Mouse (Mus musculus) forebrain, embryonic 14.5 days (tissue): ENCODE data around the gene Ppp1r1c. TPM values are rescaled to one million over a fixed set of nuclear protein-coding genes. Genes with fewer than 3 reads are reported as not detected.

Source experiments
- ATAC-seq: fragments of 200-750 bp; cut with Nextera tagmentation; 2 replicates; pipeline ENCODE4 v1.8.0; 2017; ENCODE audit warnings: mild to moderate bottlenecking, moderate library complexity
- DNase-seq: peaks from one replicate; pipeline ENCODE4 v3.0.0-alpha.2; 2015; ENCODE audit warnings: low spot score
- H3K27ac ChIP-seq: fragments of 300-500 bp; sonication (generic); 2 replicates; pipeline ENCODE4 v1.5.1; 2014; ENCODE audit warnings: low read depth, mild to moderate bottlenecking, control low read depth, low read length, moderate library complexity
- H3K27me3 ChIP-seq: fragments of 300-500 bp; sonication (generic); replicated peaks from 2 replicates; pipeline ENCODE4 v1.6.1; 2014; ENCODE audit warnings: low read length, control low read depth, mixed read lengths; ENCODE audit not compliant: control insufficient read depth, insufficient read depth
- H3K36me3 ChIP-seq: fragments of 300-500 bp; sonication (generic); 2 replicates; pipeline ENCODE4 v1.6.1; 2014; ENCODE audit warnings: low read length, control low read depth; ENCODE audit not compliant: control insufficient read depth, insufficient read depth
- H3K4me1 ChIP-seq: fragments of 300-500 bp; sonication (generic); 2 replicates; pipeline ENCODE4 v1.6.1; 2014; ENCODE audit warnings: antibody characterized with exemption, low read length, control low read depth; ENCODE audit not compliant: control insufficient read depth, insufficient read depth
- H3K4me2 ChIP-seq: fragments of 300-500 bp; sonication (generic); 2 replicates; pipeline ENCODE4 v1.6.1; 2014; ENCODE audit warnings: mild to moderate bottlenecking, control low read depth, low read length
- H3K4me3 ChIP-seq: fragments of 300-500 bp; sonication (generic); 2 replicates; pipeline ENCODE4 v1.5.1; 2014; ENCODE audit warnings: low read depth, low read length, control low read depth
- H3K9ac ChIP-seq: fragments of 300-500 bp; sonication (generic); 2 replicates; pipeline ENCODE4 v1.6.1; 2014; ENCODE audit warnings: mild to moderate bottlenecking, low read length, control low read depth, moderate library complexity
- H3K9me3 ChIP-seq: fragments of 300-500 bp; sonication (generic); replicated peaks from 2 replicates; pipeline ENCODE4 v1.6.1; 2016; ENCODE audit warnings: low read length, control low read depth, mixed read lengths; ENCODE audit not compliant: control insufficient read depth
- WGBS: fragments of 180-500 bp; shearing (Covaris S2); extraction: QIAGEN DNeasy Blood & Tissue Kit; methylation state at CpG from one replicate; pipeline ENCODE4 v1.1.7; 2014; 5-methylcytosine and 5-hydroxymethylcytosine counted together
- polyA plus RNA-seq: library from polyadenylated mRNA; unstranded; fragments of >200 nt; fragmentation: Nextera tagmentation; extraction: Ambion mirVana; gene quantifications from 2 replicates; pipeline ENCODE4 v1.2.1, GENCODE M21; 2014

Gene Ppp1r1c
- polyA plus RNA-seq, 1 experiment from 2014 or later = 0.25 TPM

DNA sequence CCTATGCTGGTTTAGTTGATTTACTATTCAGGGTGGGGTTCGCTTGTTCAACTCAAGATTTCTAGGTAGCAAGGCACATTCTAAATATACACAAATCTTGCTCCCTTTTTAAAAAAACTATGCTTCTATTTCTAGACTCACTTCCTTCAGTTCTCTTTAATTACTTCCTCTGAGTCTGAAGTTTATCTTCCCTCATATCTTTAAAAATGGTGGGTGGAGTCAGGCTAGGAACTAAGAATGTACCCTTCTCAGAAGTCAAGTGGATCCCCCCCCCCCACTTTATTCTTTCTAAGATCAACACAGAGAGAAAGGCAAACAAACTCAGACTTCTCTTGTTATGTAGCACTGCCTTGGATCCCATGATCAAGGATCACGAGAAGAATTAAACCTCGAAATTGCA, 57.5 kb downstream of the Ppp1r1c start:
- WGBS = 88% methylated on average over 3 of the region's 3 CpGs
- Histone ChIP-seq H3K27me3 (no peaks in the 10 kb centered on the region), H3K4me1 (no peaks in the 10 kb centered on the region), H3K9me3 (no peaks in the 10 kb centered on the region), H3K36me3 (no peaks in the 10 kb centered on the region), H3K27ac (no peak overlapping the region), H3K9ac (no peak overlapping the region), H3K4me3 (no peak overlapping the region), H3K4me2 (no peak overlapping the region)
- ATAC-seq (no peak), DNase-seq (no peak)

- no peak overlapping the region for H3K4me2 ChIP-seq
- H3K36me3 ChIP-seq = no peaks in the 10 kb centered on the region
- WGBS = 88% methylated on average over 7 of the region's 7 CpGs
- no peak for ATAC-seq
- H3K9ac ChIP-seq = no peak overlapping the region
- H3K27ac ChIP-seq = no peak overlapping the region
- H3K4me3 ChIP-seq = no peak overlapping the region
- DNase-seq = no peak
- no peaks in the 10 kb centered on the region for H3K4me1 ChIP-seq
- no peaks in the 10 kb centered on the region for H3K9me3 ChIP-seq
- H3K27me3 ChIP-seq = no peaks in the 10 kb centered on the region
Observed at GRCm38 (mm10) chr2:79765723-79766122, 58.1 kb downstream of the Ppp1r1c start.

- Histone ChIP-seq H3K27ac (no peak overlapping the region), H3K4me1 (0 out of 2 replicates have a peak, but pooled peaks cover 2% of the 10 kb centered on the region), H3K9ac (no peak overlapping the region), H3K9me3 (no peaks in the 10 kb centered on the region), H3K4me2 (no peak overlapping the region), H3K27me3 (no peaks in the 10 kb centered on the region), H3K4me3 (no peak overlapping the region), H3K36me3 (no peaks in the 10 kb centered on the region)
- ATAC-seq (no peak), DNase-seq (no peak)
- WGBS = 88% methylated on average over 2 of the region's 2 CpGs
Observed at GRCm38 (mm10) chr2:79768625-79769024, 61.0 kb downstream of the Ppp1r1c start.

DNA sequence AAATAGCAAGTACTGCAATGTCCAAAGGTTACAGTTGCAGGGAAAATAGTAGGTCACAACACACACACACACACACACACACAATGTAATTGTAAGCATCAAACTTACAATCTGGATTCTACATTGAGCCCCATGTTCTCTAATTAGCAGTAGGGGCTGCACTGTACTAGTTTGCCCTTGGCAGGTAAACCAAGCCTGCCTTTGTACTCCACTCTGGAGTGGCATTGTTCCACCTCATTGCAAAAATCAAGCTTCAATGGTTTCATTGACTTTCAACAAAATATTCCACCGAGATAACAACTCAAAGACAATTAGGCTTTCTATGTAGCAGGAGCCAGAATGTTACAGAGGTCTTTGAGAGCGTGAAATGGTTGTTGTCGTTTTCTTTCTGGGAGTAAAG, 62.7 kb downstream of the Ppp1r1c start:
- peak; percentile 58 for DNase-seq
- ATAC-seq = peak; percentile 80
- no peaks in the 10 kb centered on the region for H3K27me3 ChIP-seq
- H3K9me3 ChIP-seq = no peaks in the 10 kb centered on the region
- H3K4me1 ChIP-seq = 0 out of 2 replicates have a peak, but pooled peaks cover 2% of the 10 kb centered on the region
- H3K27ac ChIP-seq = no peak overlapping the region
- WGBS = 0% methylated on average over 3 of the region's 3 CpGs
- no peak overlapping the region for H3K9ac ChIP-seq
- H3K4me2 ChIP-seq = no peak overlapping the region
- no peaks in the 10 kb centered on the region for H3K36me3 ChIP-seq
- no peak overlapping the region for H3K4me3 ChIP-seq

DNA sequence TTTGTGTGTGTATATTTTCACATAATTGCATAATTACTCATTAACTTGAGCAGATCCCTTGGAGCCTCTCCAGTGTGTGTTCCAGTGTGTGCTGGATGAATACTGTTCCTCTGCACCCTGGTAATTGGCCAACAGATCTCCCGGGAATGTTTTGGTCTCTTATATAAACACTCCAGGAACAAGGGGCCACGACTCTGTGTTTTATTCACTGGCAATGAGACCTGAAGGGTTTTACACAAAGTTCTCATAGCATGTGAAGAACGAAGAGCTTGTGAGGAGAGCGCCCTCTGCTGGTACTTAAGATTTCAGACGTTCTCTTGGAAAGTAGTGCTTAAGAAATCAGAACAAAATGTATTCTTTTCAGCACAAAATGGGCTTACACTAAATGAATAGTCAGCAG, 66.8 kb downstream of the Ppp1r1c start:
- Histone ChIP-seq H3K36me3 (no peaks in the 10 kb centered on the region), H3K9me3 (no peaks in the 10 kb centered on the region), H3K4me2 (no peak overlapping the region), H3K9ac (no peak overlapping the region), H3K4me1 (0 out of 2 replicates have a peak, but pooled peaks cover 2% of the 10 kb centered on the region), H3K27ac (no peak overlapping the region), H3K4me3 (no peak overlapping the region), H3K27me3 (no peaks in the 10 kb centered on the region)
- ATAC-seq (peak; percentile 69), DNase-seq (peak; percentile 94)
- WGBS = 2% methylated on average over 5 of the region's 5 CpGs

GRCm38 (mm10) chr2:79777801-79778200, 70.2 kb downstream of the Ppp1r1c start:
- H3K4me2 ChIP-seq = no peak overlapping the region
- ATAC-seq = no peak
- H3K9ac ChIP-seq = no peak overlapping the region
- no peak overlapping the region for H3K4me3 ChIP-seq
- H3K27me3 ChIP-seq = no peaks in the 10 kb centered on the region
- H3K4me1 ChIP-seq = no peaks in the 10 kb centered on the region
- DNase-seq = no peak
- no peak overlapping the region for H3K27ac ChIP-seq
- no peaks in the 10 kb centered on the region for H3K9me3 ChIP-seq
- 73% methylated on average over 2 of the region's 2 CpGs for WGBS
- H3K36me3 ChIP-seq = no peaks in the 10 kb centered on the region

- H3K9ac ChIP-seq = no peak overlapping the region
- peak; percentile 10 for DNase-seq
- no peak overlapping the region for H3K4me3 ChIP-seq
- H3K9me3 ChIP-seq = no peaks in the 10 kb centered on the region
- H3K27ac ChIP-seq = no peak overlapping the region
- H3K27me3 ChIP-seq = no peaks in the 10 kb centered on the region
- H3K4me2 ChIP-seq = no peak overlapping the region
- no peak for ATAC-seq
- no peaks in the 10 kb centered on the region for H3K36me3 ChIP-seq
- no peaks in the 10 kb centered on the region for H3K4me1 ChIP-seq
- WGBS = 55% methylated on average over 7 of the region's 7 CpGs
Observed at GRCm38 (mm10) chr2:79780772-79781171, 73.2 kb downstream of the Ppp1r1c start.

DNA sequence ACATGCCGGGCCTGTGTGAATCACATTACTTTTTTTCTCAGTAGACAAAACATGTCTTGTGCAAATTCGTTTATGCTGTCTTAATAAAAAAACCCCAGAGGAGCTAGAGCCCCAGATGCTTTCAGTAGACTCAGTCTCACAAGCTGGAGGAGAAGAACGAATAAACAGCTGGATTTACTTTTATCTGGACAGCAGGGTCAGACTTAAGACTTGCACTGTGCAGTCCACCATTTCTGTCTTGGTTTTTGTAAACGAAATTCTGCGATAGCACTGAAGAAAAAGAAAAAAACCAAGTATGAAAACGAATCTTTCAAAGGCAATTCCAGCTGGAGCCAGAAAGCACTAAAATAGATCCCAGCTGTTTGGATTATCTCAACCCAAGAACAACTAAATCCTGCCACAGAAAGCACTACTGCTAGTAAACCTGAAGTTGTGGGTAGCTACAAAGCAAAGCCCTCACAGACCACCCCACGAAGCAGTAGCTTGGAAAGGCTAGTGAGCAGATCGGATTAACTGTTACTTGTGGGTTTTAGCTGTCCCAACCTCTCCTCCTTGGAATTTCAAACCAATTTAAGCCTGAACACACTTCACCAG, 78.1 kb downstream of the Ppp1r1c start:
- Histone ChIP-seq H3K9me3 (no peaks in the 10 kb centered on the region), H3K27me3 (no peaks in the 10 kb centered on the region), H3K4me2 (no peak overlapping the region), H3K36me3 (no peaks in the 10 kb centered on the region), H3K27ac (no peak overlapping the region), H3K4me3 (no peak overlapping the region), H3K4me1 (no peaks in the 10 kb centered on the region), H3K9ac (no peak overlapping the region)
- ATAC-seq (no peak), DNase-seq (no peak)
- 69% methylated on average over 8 of the region's 8 CpGs for WGBS

DNA sequence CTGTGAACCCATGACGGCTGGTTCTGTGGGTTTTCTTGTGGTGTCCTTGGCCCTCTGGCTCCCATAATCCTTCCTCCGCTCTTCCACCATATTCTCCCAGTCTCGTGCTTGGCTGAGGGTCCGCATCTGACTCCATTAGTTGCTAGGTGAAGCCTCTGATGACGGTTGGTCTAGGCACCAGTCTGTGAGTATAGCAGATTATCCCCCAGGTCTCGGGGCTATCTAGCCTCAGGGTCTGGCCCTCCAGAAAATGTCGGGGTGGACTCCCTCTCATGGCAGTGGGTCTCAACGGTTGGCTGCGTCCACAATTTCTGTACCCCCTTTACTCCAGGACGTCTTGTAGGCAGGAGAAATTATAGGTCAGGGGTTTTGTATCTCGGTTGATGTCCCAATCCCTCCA, 78.9 kb downstream of the Ppp1r1c start:
- H3K4me3 ChIP-seq = no peak overlapping the region
- no peak overlapping the region for H3K27ac ChIP-seq
- ATAC-seq (no peak), DNase-seq (no peak)
- H3K27me3 ChIP-seq = no peaks in the 10 kb centered on the region
- WGBS = 89% methylated on average over 11 of the region's 11 CpGs
- H3K36me3 ChIP-seq = no peaks in the 10 kb centered on the region
- no peaks in the 10 kb centered on the region for H3K4me1 ChIP-seq
- H3K9ac ChIP-seq = no peak overlapping the region
- H3K9me3 ChIP-seq = no peaks in the 10 kb centered on the region
- H3K4me2 ChIP-seq = no peak overlapping the region
